Mouse (Mus musculus) ovary, postnatal 14 days (tissue): ENCODE data around the gene Ddah2.

Source experiments
- DNase-seq: peaks from one replicate; pipeline ENCODE4 v3.0.0; 2022; ENCODE audit warnings: low spot score

The Ddah2 gene

GRCm38 (mm10) chr17:35104079-35104478 lies 45.2 kb downstream of the Ddah2 start:
- no peak for DNase-seq

- DNase-seq, result no peak
These were observed 45.9 kb downstream of the Ddah2 start for GRCm38 (mm10) chr17:35104754-35105153.

GRCm38 (mm10) chr17:35105740-35106389 lies 47.0 kb downstream of the Ddah2 start:
- DNase-seq, result no peak

GRCm38 (mm10) chr17:35106522-35106921 lies 47.7 kb downstream of the Ddah2 start:
- DNase-seq, result no peak

- no peak for DNase-seq
These were observed 49.3 kb downstream of the Ddah2 start, which contains the start of gene Ly6g5c for GRCm38 (mm10) chr17:35108097-35108496. Ly6g5c (plus strand) TSS chr17:35108279.
